Mouse (Mus musculus) adrenal gland (tissue): Measurements from ENCODE around the gene Cfl2.

Source experiments
- intact Hi-C: fragments of 180-260 bp; cut with DNase I; formaldehyde crosslinking; loops from one replicate; pipeline ENCODE4 v1.15.1; 2025

The Cfl2 gene

DNA sequence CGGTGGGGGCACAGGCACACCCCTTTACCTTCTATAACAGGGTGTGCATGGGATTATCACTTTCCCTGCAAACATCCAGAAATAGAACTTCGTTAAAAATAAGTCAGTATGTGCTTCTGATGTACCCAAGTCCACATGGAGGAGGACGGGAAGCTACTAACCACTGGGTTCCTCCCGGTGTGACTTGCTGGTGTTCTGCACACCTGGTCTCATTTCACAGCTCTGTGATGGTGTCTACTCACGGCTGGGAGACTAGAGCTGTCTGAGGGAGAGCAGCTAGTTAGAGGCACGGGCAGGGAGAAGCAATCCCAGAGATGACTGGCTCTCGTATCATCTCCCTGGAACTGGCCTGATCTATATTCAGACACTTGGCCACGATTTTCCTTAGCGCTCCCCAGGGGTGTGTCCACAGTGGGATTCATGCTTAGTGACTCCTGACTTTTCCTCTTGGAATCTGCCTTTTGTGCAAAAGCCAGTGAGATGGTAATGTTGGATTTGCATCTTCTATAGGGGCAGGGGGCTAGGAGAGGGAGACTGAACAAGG lies 28.7 kb downstream of the Cfl2 start:
- intact Hi-C loops: no loop called here

DNA sequence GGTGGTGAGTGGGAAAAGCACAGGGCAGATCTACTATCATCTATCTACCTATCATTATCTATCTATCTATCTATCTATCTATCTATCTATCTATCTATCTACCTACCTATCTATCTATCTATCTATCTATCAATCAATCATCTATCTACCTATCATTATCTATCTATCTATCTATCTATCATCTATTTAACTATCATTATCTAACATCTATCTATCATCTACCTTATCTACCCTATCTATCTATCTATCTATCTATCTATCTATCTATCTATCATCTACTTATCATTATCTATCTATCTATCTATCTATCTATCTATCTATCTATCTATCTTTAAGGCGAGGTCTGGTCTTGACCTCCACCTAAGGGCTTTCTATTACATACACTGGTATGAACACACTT lies 30.8 kb downstream of the Cfl2 start:
- intact Hi-C loops: loop anchor here (2.0 kb wide), 1 partner anchor 47 kb away; no protein-coding TSS in a partner anchor

GRCm38 (mm10) chr12:54830574-54830973 lies 32.1 kb downstream of the Cfl2 start:
- intact Hi-C loops: loop anchor here (2.0 kb wide), 1 partner anchor 48 kb away; no protein-coding TSS in a partner anchor

GRCm38 (mm10) chr12:54829876-54830275 lies 32.8 kb downstream of the Cfl2 start:
- intact Hi-C loops: loop anchor here (2.0 kb wide), 1 partner anchor 49 kb away; no protein-coding TSS in a partner anchor

GRCm38 (mm10) chr12:54828043-54828442 lies 34.6 kb downstream of the Cfl2 start:
- intact Hi-C loops: no loop called here

- intact Hi-C loops: no loop called here
These were observed 37.5 kb downstream of the Cfl2 start for GRCm38 (mm10) chr12:54825202-54825601.

GRCm38 (mm10) chr12:54822836-54823426 lies 39.7 kb downstream of the Cfl2 start:
- intact Hi-C loops: no loop called here

DNA sequence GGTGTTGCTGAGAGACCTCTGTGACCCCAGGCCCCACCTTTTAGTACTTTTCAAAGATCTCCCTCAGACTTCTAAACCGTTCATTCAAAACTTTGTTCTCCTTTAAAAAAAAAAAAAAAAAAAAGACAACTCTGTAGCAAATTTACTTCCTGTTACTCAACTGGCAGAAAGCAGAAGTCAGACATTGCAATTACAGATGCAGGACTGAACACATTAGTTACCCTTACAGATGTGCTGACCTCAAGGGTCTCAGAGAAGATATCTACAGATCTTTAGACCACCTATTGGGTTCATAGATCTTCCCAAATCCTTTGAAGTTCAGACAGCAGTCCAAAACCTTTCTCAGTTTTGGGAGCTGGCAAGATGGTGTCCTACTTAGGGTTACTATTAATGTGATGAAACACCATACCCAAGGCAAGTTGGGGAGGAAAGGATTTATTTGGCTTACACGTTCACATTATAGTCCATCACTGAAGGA lies 42.0 kb downstream of the Cfl2 start:
- intact Hi-C loops: no loop called here

DNA sequence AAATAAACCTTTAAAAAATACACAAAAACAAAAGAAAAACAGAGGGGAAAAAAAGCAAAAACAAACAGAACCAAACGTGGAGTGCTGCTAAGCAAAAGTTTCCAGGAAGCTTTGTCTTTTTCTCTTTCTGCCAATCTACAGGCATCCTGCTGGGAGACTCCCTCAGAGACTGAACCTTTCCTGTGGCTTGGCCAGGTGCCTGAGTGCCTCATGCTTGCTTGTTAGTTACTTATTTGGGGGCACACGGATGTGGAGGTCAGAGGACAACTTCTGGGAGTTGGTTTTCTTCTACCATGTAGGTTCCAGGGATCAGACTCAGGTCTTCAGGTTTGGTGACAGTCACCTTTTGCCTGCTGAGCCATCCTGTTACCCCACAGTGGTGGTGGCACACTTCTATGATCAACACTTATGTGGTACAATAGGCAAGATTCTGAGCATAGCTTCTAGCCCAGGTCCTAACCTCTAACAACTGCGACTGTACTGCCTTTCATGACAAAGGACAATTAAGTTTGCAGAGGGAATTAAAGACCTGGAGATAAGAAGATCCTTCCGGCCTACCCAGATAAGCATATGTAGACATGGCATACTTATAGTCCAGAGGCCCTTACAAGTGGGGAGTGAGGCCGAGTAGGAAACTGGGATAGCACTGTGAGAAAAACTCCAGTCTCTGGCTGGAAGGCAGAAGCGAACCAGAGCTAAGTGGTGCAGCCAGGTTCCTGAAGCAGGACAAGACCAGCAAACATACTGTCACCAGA lies 43.3 kb downstream of the Cfl2 start:
- intact Hi-C loops: no loop called here

DNA sequence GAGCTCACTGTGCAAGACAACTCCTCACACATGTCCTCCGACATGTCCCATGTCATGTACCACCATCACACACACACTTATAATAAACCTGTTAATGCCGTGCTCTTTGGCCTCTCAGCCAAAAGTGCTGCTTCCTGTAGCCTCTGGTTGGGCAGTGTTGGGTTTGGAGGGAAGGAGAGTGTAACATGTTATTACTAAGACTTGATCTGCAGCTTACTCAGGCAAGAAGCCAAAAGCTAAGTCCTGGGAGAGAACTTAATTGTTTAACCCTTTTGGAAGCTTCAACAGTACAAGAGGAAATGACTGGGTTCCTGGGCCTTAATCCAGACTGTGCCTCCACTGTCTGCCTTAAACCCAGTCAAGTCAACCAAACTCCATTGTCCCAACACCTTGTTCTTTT lies 52.5 kb downstream of the Cfl2 start:
- intact Hi-C loops: no loop called here
